Mouse (Mus musculus): ENCODE data around the gene Cabp4. TPM values are rescaled to one million over a fixed set of nuclear protein-coding genes. Genes with fewer than 3 reads are reported as not detected.
A peak's percentile ranks its signal among the peaks of the same experiment; 100 is the strongest.

The Cabp4 gene
- polyA plus RNA-seq, 1 experiment from 2014 or later, result 0.19 TPM

GRCm38 (mm10) chr19:4162646-4163542, 19.1 kb upstream of the Cabp4 start, which contains the start of gene Rps6kb2:
TSS of gene Rps6kb2 (minus strand) at chr19:4163354.
- peak within 1 kb of the TSS; percentile 68 for H3K4me3 ChIP-seq (replicated peaks)
- H3K4me2 ChIP-seq (replicated peaks), result peak within 1 kb of the TSS; percentile 93
- 7% methylated on average over 42 of the region's 42 CpGs for WGBS
- H3K9ac ChIP-seq (replicated peaks), result peak within 1 kb of the TSS; percentile 84
- H3K9me3 ChIP-seq, result no peaks in the 10 kb centered on the region
- peaks cover 20% of the 10 kb centered on the region for H3K4me1 ChIP-seq (replicated peaks)
- H3K27ac ChIP-seq, result peak within 1 kb of the TSS; percentile 86
- ATAC-seq, result peak; percentile 90
- peaks cover 34% of the 10 kb centered on the region for H3K36me3 ChIP-seq
- H3K27me3 ChIP-seq, result no peaks in the 10 kb centered on the region

- Histone ChIP-seq H3K27me3 (no peaks in the 10 kb centered on the region), H3K4me3 (replicated peaks) (no peak overlapping the region), H3K9me3 (no peaks in the 10 kb centered on the region), H3K36me3 (peaks cover 62% of the 10 kb centered on the region), H3K27ac (no peak overlapping the region), H3K9ac (replicated peaks) (no peak overlapping the region), H3K4me1 (replicated peaks) (peaks cover 20% of the 10 kb centered on the region), H3K4me2 (replicated peaks) (no peak overlapping the region)
- WGBS, result 97% methylated on average over 8 of the region's 8 CpGs
- no peak for ATAC-seq
Measured at GRCm38 (mm10) chr19:4159049-4159448, 15.2 kb upstream of the Cabp4 start.

GRCm38 (mm10) chr19:4156771-4157170, 12.9 kb upstream of the Cabp4 start:
- H3K4me2 ChIP-seq (replicated peaks), result no peak overlapping the region
- H3K27ac ChIP-seq, result no peak overlapping the region
- no peak for ATAC-seq
- WGBS, result 94% methylated on average over 12 of the region's 12 CpGs
- no peaks in the 10 kb centered on the region for H3K9me3 ChIP-seq
- H3K27me3 ChIP-seq, result no peaks in the 10 kb centered on the region
- peaks cover 4% of the 10 kb centered on the region for H3K4me1 ChIP-seq (replicated peaks)
- peaks cover 82% of the 10 kb centered on the region for H3K36me3 ChIP-seq
- H3K4me3 ChIP-seq (replicated peaks), result no peak overlapping the region
- no peak overlapping the region for H3K9ac ChIP-seq (replicated peaks)

DNA sequence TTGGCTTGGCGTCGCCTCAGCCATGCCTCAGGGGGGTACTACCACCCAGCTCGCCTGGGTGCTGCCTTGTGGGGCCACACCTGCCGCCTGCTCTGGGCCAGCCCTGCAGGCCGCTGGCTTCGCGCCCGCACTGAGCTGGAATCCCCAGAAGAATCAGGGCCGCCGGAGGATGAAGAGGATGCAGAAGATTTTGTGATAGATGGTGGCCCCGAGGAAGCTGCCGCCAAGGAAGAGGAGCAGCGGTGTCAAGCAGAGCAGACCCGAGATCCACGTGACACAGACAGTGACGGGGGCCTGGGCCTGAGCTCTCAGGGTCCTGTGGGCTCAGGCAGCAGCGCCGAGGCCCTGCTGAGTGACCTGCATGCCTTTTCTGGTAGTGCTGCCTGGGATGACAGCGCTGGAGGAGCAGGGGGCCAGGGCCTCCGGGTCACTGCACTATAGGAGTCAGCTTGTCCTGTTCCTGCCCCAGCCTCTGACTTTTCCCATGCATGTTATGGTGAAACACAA, 12.3 kb upstream of the Cabp4 start:
- H3K36me3 ChIP-seq, result peaks cover 83% of the 10 kb centered on the region

DNA sequence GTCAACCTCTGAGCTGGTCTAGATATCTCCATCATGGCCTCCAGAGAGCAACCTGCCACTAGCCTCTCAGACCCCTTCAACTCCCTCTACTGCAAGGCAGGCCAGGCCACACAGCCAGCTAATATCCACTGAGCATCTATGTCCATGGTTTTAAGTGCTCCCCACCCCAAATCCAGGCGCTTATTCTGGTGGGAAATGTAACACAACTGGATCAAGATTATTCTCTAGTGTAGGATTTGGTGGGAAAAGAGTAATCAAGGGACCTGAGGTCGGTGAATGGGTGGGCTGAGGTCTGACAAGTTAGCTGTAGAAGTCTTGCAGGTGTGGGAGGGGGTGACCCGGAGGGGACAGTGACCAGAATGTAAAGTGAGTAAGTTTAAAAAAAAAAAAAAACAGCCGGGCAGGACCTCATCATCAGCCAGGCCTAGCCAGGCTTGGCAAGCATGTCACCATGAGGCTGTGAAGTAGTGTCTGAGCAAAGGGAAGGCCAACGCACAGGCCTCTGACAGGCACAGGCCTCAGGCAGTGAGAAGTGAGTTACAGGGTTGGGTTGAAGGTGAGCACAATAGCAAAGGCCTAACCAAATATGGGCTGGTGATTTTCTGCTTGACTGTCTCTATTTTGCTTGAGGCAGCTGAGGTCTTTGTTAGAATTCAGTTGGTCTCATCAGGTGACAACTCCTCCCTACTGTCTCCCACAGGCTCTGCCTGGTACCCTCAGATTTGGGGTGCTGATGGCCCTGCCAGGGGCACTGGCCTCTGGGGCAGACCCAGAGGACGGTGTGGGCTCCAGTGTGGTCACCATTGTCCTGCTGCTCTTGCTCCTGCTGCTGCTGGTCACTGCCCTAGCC, 11.6 kb upstream of the Cabp4 start:
- 68% methylated on average over 6 of the region's 6 CpGs for WGBS
- peak overlapping the region; percentile 19; the same call in 1 of the 2 replicates for H3K27ac ChIP-seq
- H3K4me2 ChIP-seq (replicated peaks), result no peak overlapping the region
- peaks cover 8% of the 10 kb centered on the region; the same call in 1 of the 2 replicates for H3K4me1 ChIP-seq (replicated peaks)
- peak overlapping the region; percentile 37; the same call in 1 of the 2 replicates for H3K9ac ChIP-seq (replicated peaks)
- H3K36me3 ChIP-seq, result peaks cover 83% of the 10 kb centered on the region
- H3K4me3 ChIP-seq (replicated peaks), result no peak overlapping the region
- no peak for ATAC-seq
- H3K27me3 ChIP-seq, result no peaks in the 10 kb centered on the region
- H3K9me3 ChIP-seq, result no peaks in the 10 kb centered on the region

More for the DNA sequence above, 12.3 kb upstream of the Cabp4 start:
- Histone ChIP-seq H3K4me2 (replicated peaks) (no peak overlapping the region), H3K4me1 (replicated peaks) (0 out of 2 replicates have a peak, but pooled peaks cover 1% of the 10 kb centered on the region), H3K9ac (replicated peaks) (peak overlapping the region; percentile 37; the same call in 1 of the 2 replicates), H3K27me3 (no peaks in the 10 kb centered on the region), H3K4me3 (replicated peaks) (no peak overlapping the region), H3K27ac (peak overlapping the region; percentile 19; the same call in 1 of the 2 replicates), H3K9me3 (no peaks in the 10 kb centered on the region)
- ATAC-seq, result no peak
- WGBS, result 67% methylated on average over 20 of the region's 20 CpGs

DNA sequence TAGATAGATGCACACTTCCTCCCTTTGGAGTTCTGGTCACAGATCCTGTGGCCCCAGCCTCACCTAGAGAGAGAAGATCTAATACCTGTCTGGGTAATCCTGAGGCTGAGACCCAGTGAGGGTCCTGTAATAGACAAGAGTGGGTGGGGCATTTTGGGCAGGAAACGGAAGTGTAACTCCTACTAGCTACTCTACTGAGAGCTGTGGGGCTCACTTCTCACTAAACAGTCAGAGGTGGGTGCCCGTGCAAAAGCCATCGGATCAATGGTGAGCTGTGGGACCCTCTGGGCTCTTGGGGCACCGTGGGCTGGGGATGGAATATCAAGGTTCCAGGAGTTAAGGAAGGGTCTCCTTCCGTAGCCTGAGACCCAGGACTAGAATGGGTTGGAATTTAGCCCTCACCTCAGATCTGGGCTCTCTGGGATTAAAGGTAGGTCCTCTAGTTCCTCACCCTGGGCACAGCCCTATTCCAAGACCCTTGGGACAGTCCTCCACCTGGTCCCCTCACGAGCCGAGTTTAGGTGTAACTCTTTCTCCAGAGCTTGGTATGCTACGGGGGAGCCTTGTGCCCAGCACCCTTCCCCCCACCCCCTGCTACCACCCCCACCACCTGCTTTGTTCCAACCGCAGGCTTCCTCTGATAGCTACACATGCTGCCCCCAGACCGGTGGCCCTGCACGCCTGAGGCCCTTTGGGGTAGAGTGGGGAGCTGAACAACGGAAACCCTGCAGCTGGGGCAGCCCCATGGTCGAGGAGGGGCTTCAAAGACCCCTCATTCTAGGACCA, 10.8 kb upstream of the Cabp4 start:
- ATAC-seq, result no peak
- WGBS, result 85% methylated on average over 13 of the region's 13 CpGs
- H3K27ac ChIP-seq, result no peak overlapping the region
- peaks cover 84% of the 10 kb centered on the region for H3K36me3 ChIP-seq
- peaks cover 16% of the 10 kb centered on the region for H3K4me1 ChIP-seq (replicated peaks)
- H3K4me2 ChIP-seq (replicated peaks), result no peak overlapping the region
- H3K9ac ChIP-seq (replicated peaks), result no peak overlapping the region
- H3K4me3 ChIP-seq (replicated peaks), result no peak overlapping the region
- H3K9me3 ChIP-seq, result no peaks in the 10 kb centered on the region
- no peaks in the 10 kb centered on the region for H3K27me3 ChIP-seq

DNA sequence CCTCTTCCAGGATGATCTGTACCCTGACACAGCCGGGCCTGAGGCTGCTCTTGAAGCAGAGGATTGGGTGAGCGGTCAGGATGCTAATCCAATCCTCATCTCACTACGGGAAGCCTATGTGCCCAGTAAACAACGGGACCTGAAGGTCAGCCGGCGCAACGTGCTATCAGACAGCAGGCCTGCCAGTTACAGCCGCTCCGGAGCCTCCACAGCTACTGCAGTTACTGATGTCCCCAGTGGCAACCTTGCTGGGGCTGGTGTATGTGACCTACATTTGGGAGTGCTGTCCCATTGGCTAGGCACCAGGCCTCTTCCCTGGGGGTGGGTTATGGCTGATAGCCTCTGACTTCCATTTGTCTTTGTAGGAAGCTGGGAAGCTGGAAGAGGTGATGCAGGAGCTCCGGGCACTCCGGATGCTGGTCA, 9.4 kb upstream of the Cabp4 start, which contains the start of gene Ptprcap:
Gene Ptprcap (plus strand): TSS at position 373 of the 423 bp plus-strand sequence.
- H3K36me3 ChIP-seq, result peaks cover 70% of the 10 kb centered on the region
- peak within 1 kb of the TSS; percentile 11; the same call in 1 of the 2 replicates for H3K27ac ChIP-seq
- H3K4me2 ChIP-seq (replicated peaks), result no peak within 1 kb of the TSS
- H3K9me3 ChIP-seq, result no peaks in the 10 kb centered on the region
- H3K27me3 ChIP-seq, result no peaks in the 10 kb centered on the region
- peaks cover 27% of the 10 kb centered on the region for H3K4me1 ChIP-seq (replicated peaks)
- H3K9ac ChIP-seq (replicated peaks), result peak within 1 kb of the TSS; percentile 16; the same call in 1 of the 2 replicates
- H3K4me3 ChIP-seq (replicated peaks), result no peak within 1 kb of the TSS
- no peak for ATAC-seq
- 68% methylated on average over 11 of the region's 11 CpGs for WGBS

DNA sequence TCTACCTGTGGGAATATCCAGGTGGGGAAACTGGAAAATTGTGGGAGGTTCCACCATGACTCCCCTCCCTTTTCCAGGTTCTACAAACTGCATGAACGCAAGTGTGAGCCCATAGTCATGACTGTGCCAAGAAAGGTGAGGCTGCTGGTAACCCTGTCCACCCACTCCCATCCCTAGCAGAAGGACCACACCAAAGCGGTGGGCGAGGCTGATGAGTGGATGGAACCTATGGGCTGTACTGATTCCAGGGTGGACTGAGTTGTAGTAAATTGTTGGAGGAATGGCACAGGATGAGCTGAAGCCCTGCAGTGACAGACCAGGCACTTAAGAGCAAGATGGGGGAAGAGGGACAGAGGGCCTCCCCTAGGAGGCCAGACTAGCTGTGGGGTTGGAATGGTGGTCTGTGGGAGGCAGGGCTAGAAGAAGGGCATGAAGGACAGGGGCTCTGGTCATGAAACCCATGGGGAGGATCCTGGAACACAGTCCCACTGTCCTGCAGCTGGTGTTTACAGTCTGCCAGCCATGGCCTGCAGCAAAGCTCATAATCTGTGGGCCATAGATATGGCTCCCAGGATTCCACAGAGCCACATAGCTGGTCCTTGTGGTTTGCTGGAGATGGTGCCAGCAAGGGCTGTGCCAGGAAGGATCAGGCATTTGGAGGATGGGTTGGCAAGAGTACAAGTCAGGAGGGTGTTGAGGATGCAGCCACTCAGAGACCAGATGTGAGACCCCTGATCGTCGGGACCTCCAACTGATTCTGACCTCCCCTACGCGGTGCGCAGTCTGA, 8.8 kb upstream of the Cabp4 start:
- Histone ChIP-seq H3K9me3 (no peaks in the 10 kb centered on the region), H3K4me3 (replicated peaks) (no peak overlapping the region), H3K36me3 (peaks cover 64% of the 10 kb centered on the region), H3K27me3 (no peaks in the 10 kb centered on the region), H3K27ac (0 out of 2 replicates have a peak overlapping the region, but pooled peaks have one; percentile 11), H3K4me1 (replicated peaks) (peaks cover 33% of the 10 kb centered on the region), H3K9ac (replicated peaks) (peak overlapping the region; percentile 16; the same call in 1 of the 2 replicates), H3K4me2 (replicated peaks) (no peak overlapping the region)
- WGBS, result 89% methylated on average over 8 of the region's 8 CpGs
- no peak for ATAC-seq

DNA sequence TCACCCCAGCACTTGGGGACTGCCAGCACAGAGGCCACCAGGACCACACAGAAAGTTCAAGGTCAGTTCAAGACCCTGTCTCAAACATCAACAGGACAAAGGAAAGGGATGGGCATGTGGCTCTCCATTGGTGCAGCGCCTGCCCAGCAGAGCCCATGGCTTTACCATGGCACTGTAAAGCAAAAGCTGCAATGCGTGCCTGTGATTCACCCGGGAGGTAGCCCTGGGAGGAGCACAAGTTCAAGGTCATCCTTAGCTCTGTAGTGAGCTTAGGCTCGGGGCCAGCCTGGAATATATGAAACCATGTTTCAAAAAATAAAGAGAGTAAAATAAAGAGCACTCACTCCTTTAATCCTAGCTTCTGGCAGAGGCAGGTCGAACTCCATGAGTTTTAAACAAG, 8.1 kb upstream of the Cabp4 start:
- no peak overlapping the region for H3K4me3 ChIP-seq (replicated peaks)
- no peak overlapping the region for H3K27ac ChIP-seq
- no peaks in the 10 kb centered on the region for H3K9me3 ChIP-seq
- H3K9ac ChIP-seq (replicated peaks), result no peak overlapping the region
- no peak overlapping the region for H3K4me2 ChIP-seq (replicated peaks)
- peaks cover 56% of the 10 kb centered on the region for H3K36me3 ChIP-seq
- H3K4me1 ChIP-seq (replicated peaks), result peaks cover 35% of the 10 kb centered on the region
- 91% methylated on average over 5 of the region's 5 CpGs for WGBS
- H3K27me3 ChIP-seq, result no peaks in the 10 kb centered on the region
- no peak for ATAC-seq

DNA sequence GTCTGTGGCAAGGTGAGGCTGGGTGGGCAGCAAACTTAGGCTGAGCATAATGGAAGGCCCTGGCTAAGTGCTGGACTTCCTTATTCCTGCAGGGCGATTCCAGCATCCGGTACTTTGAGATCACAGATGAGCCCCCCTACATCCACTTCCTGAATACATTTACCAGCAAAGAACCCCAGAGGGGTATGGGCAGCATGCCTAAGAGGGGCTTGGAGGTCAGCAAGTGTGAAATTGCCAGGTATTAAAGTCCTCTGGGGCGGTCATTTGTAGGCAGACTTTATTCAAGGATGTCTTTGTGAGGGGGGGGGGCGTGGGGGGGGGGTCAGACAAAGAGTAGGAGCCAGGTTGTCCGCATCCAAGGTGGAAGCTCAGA, 7.6 kb upstream of the Cabp4 start:
- Histone ChIP-seq H3K9me3 (no peaks in the 10 kb centered on the region), H3K9ac (replicated peaks) (no peak overlapping the region), H3K27ac (no peak overlapping the region), H3K4me1 (replicated peaks) (peaks cover 35% of the 10 kb centered on the region), H3K36me3 (peaks cover 52% of the 10 kb centered on the region), H3K4me2 (replicated peaks) (no peak overlapping the region), H3K27me3 (no peaks in the 10 kb centered on the region), H3K4me3 (replicated peaks) (no peak overlapping the region)
- ATAC-seq, result no peak
- 80% methylated on average over 5 of the region's 5 CpGs for WGBS
